Mouse (Mus musculus): ENCODE measurements at regions not wholly inside any gene's neighbourhood (a gene's known extent, or its start where the extent isn't known, plus 50 kb on each side); places are given as distances from the start of the nearest gene placed in this dataset.

DNA sequence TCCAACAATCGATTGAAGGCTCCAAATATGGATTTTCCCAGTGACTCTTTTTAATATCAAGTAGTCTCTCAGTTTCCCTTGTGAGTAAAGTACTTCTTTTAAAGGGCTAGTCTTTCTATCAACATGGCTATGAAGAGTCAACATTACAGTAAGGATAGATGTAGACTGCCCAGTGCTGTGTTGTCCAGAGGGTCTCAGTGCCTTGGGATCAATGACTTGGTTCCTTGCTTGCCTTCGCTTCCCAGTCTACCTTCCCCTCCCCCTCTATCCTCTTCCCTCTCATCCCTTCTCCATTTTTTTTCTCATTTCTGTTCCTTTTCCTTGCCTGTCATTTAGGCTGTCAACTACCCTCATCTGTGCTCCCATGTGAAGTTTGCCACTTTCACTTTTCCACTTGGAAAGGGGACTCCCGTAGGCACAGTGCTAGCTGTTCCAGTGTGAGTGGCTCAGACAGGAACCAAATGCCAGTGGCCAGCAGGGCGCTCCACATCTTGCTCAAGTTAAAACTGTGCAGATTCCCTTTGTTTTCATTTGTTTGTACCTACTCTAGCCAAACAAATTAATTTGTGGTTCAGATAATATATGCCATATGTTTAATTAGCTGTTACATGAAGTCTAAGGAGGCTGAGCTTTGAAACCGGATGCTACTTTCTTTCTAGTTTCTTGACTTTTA, 608.9 kb downstream of the Lmo4 start:
- DNase-seq (ENCODE audit: low spot score in 2 of 2), result no peak

DNA sequence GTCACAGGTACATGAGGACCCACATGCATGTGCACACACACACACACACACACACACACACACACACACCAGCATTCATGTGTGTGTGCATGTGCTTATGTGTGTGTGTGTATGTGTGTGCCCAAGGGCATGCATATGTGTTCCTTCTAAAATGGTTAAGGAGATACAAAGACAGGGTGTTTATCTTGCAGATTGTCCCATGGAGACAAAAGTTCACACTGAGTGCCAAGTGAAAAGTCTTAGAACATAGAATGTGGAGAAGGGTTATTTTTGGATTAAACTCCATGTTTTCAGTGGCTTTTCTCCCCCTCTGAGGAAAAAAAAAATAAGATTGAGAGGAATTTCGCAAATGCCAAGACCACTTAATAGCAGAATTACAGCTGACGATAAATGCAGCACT, 609.9 kb downstream of the Lmo4 start:
- DNase-seq (ENCODE audit: low spot score in 2 of 2), result no peak

DNA sequence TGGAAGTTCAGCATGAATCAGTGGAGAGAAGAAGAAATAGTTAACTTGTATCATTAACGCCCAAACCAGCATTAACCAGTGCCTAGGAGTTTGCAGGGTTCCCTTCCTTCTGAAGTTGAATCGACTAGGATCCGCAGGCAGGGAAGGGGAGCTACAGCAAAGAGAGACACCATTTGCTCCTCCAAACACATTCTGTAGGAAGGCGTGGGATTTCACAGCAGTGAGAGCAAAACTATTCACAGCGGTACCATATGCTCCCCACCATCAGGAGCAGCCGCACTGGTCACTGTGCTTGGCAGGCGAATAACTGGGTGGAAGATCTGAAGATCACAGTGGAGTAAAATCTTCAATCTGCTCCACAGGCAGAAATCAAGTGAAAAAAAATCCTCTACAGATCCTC, 610.3 kb downstream of the Lmo4 start:
- peak; percentile 77 to 85 for DNase-seq (ENCODE audit: low spot score in 2 of 2)

DNA sequence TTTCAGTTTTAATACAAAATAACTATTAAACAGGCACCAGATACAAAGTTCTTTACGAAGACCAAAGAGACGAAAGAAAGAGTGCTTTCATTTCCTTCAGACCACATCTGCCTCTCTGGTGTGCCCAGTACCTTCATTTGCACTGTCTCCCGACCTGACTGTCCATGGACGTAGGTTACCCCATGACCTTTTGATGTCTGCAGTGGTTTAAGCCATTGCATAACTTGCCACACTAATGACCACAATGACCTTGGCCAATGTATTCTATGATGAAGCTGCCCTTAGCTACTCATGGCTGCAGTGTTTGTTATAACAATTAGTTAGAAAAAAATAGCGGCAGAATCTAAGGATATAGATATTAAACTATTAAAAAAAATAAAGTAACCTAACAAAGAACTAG, 618.4 kb downstream of the Lmo4 start:
- DNase-seq (ENCODE audit: low spot score in 2 of 2), result no peak

DNA sequence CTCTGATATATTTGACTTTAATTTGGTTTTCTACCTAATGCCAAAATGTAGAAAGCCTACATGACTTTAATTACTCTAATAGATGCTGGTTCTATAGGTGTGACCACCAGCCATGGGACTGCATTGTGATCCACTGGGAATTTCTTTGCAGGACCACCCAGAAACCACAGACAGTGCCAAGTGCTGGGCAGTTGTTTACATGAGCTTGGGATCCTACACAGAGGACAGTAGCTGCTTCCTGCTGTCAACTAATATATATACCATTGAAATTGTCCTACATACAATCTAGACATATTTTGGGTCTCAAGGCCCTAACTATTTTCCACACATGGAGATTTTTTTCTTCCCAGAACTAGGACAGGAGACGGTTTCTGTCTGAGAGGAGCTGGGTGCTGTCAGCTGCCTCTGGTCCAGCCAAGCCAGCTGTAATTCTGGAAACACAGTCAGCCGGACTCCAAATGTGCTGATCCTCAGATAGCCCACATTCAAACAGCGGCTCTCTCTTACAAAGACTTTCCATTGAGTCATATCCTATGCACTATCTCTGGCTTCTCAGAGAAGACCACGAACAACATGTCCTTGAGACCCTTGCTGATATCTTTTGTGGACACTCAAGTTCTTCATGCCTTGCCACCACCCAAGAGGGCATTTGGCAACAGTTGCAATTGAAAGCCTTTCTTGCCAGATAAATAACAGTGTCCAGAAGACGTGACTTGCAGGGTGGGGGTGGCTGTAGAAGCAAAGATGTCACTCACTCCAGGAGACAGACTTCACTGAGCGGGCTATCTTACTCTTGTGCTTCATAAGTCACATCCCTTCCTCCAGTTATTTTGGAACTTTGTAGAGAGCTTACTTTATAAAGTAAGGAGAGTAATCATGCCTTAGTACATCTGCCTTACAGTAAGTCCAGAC, 620.1 kb downstream of the Lmo4 start:
- no peak for DNase-seq (ENCODE audit: low spot score in 2 of 2)

DNA sequence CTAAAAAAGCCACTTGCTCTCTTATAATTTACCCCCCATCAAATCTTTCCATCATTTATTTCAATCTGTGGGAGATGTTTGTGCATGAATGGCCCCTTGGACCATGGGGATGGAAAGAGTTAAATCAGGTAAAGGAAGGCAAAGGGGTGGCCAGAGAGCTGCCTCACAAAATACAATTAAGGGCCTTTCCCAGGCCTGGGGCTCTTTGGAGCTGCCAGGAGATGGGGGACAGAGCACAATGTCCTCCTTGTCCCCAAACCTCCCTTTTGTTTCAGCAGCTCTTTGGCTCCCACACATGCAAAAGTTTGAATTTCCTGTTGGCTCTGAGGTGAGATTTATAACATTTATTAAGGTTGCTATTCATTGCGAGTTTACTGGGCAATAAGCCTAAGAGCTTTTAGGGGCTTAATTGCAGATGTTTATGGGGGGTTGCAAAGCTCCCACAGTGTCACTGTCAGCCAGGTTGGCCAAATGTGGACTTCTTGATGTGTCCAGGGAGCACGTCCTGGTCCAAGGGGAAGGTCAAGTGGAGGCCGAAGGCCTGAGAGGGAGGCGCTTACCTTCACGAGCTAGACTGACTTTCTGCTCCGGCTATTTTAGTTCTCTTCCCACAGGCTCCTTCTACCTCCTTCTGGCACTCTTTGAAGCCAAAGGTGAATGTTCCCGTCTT, 628.5 kb downstream of the Lmo4 start:
- DNase-seq (ENCODE audit: low spot score in 2 of 2), result no peak

DNA sequence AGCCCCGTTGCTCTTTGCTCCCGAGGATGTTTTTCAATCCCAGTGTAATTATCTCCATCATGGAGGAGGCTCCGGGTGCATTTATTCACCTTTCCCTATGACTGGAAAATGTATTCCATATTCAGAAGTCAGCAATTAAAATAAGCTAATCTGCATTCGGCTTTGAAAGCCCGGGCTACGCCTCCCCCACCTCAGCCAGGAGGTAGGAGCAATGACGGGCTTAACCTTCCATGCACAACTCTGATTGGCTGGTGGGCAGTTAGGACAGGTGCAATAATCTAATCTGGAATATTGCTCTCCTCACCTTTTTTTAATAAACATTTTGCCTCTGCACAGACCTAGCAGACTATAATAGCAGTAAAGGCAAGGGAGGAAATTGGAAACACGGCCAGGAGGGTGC, 629.3 kb downstream of the Lmo4 start:
- no peak for DNase-seq (ENCODE audit: low spot score in 2 of 2)

DNA sequence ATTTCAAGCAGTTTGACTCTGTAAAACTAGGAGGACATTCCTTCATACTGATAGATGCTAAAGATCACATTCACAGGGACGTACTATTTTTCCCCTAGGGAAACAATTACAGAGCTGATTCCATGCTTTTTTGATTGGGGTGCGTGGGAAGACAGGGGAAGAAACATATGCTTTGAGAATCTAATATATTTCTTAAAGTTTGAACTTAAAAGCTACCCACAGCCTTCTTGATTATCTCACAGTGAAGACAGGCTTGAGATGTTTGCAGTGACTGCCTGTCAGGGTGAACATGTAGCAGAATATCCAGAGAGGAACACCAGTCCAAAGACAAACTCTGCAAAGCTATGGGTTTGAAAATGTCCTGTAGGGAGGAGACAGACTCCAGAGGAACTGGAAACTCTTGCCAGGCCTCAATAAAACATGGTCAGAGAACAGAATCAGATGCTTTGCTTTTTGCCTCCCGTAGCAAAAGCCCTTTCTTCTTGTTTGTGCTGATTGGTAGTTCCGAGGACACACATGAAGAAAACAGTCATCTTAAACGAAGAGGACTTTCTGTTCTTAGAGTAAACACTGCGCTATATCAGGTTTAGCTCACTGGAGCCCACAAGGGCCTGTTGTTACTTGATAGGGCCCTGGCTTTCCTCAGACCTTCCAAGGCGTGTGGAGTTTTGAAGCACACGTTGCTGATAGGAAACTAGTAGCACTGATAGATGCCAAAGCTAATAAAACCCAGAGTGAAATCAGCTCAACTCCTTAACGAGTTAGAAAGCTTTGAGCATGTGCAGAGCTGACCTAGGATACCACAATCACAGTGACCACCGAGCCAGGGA, 630.8 kb downstream of the Lmo4 start:
- DNase-seq (ENCODE audit: low spot score in 2 of 2), result no peak

DNA sequence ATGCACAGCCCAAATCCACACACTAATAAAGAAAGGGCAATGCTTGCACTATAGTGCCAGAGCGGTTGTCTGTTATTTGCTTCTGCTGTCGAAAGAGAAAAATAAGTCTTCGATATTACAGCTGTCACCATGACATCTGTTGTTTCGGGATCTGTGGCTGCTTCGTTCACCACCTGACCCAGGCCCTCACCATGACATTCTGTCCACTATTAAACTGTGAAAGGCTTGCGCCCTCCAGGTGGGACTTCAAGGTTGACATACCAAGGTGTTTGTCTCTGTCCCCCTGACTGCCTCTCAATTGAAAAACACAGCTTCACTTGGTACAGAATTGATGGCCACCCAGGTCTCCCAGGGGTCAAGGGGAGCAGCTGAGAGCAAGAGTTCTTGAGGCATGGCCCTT, 635.1 kb downstream of the Lmo4 start:
- DNase-seq (ENCODE audit: low spot score in 2 of 2), result no peak

DNA sequence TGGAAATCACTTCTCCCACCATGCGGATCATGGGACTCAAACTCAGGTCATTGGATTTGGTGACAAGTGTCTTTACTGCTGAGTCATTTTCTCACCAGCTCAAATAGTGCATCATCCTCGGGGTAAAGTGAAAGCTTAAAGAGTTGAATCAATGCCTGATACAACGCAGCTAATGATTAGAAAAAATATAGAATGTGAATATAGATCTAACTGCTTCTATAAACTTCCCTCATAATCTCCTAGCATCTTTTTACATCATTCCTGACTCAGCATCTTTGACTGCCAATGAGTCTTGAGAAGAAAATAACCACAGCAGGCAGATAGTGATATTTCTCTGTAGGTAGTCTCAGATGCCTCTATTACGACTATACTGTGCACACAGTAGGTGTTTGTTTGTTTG, 640.0 kb downstream of the Lmo4 start:
- DNase-seq (ENCODE audit: low spot score in 2 of 2), result no peak

DNA sequence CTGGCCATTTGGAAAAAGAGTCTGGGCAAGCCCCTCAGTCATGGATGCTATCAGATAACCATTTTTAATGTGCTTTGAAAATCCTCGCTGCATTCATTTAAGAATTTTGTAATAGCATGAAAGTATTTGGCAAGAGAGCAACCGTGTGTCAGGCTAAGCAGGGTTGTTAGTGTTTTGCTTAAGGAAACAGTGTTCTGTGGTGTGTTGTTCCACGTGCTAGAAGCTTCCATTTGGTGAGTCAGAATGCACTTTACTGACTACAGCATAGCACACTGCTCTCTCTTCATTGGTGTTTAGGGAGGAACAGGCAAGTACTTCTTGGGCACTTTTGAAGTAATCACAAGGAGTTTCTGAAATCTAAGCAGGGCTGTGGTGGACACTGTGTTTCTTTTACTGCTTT, 661.0 kb upstream of the Pkn2 start:
- no peak for DNase-seq (ENCODE audit: low spot score in 2 of 2)

DNA sequence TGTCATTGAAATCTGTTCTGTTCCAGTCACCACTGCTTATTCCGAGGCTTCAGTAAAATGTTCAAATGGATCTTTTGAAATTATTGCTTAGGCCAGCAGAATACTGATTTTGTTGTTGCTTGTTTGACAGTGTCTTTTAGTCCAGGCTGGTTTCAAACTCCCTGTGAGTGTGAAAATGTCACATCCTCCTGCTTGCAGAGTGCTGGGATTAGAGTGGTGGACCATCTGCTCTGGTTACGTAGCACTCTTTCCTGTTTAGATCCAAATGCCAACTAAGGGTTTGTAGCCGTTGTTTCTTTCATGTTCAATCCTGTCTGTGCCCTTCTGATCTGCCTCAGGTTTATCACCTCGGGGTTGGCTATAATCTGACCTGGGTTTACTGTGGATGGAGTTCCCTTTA, 646.2 kb upstream of the Pkn2 start:
- DNase-seq (ENCODE audit: low spot score in 2 of 2), result no peak

DNA sequence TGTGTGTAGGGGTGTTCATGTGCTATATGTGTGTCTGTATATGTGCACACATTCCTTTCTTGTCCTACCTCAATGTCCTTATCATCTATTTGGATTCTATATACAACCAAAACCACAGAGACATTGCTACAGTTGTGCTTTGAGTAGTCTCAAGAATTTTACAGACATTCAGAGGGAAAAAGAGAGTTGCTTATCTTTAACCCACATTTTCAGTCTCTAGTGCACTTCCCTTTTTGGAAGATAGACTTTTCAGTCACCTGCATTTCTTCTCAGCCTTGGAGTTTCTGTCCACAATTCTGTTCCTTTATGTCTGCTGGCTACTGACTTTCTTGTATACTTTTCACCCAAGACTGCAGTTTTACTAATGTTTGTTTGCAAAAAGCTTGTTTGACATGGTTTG, 645.5 kb upstream of the Pkn2 start:
- no peak for DNase-seq (ENCODE audit: low spot score in 2 of 2)

DNA sequence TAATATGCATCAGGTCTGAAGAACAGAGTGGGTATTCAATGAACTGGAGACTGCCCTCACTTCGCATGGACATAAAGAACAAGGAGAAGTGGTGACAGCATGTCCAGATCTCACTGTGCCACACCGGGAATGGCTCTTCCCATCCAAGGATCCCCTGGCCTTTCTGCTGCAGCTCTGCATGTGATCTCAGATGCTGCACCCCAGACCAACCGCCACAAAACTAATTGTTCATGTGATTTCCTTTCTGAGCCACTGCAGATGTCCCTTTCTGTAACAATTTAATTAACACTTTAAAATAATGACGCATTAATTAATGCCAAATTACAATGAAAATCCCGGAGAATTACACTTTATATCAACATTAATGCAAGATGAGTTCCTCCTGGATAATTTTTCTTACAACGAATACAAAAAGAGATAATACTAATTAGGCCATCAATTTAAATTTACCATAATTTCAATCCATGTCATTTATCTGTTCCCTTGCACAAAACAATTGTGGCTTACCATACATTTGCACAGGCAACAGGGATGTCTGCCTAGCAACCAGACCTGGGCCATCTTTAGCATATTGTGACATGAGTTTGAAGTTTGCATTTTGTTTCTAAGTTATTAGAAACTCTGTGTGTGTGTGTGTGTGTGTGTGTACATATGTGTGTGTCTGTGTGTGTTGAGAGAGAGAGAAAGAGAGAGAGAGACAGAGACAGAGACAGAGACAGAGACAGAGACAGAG, 630.9 kb upstream of the Pkn2 start:
- no peak for DNase-seq (ENCODE audit: low spot score in 2 of 2)

DNA sequence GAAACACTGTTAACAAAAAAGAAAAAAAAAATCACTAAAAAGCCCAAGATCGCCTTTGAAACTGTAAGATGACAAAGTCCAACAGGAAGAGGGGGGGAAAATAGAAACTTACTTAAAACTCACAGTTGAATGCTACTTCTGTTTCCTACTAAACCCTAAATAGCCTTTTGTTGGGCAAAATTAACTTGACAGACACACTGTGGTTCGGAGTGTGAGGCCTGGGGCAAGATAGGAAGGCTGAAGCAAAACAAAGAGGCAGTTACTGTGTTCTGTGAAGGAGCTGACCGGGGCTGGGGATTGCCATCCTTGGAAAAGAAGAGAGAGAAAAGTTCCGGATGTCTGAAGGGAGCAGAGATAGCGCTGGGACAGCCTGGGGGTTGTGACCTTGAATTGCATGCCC, 627.7 kb upstream of the Pkn2 start:
- no peak for DNase-seq (ENCODE audit: low spot score in 2 of 2)

DNA sequence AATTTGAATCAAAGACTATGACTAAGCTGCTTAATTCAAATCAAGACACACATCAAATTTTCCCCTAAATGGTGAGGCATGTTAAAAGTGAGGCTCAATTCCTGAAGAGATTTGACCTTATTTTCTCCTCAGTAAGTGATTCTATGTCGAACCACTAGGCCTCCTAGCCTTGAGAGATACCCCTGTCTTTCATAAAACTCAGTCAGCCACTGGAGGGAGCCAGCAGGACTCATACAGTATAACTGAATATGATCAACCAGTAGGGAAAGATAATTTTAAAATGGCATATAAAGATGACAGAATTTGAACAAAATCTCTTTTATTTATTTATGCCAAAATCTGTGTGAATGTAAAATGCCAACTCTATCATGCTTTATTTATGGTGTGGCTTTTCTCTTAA, 626.5 kb upstream of the Pkn2 start:
- DNase-seq (ENCODE audit: low spot score in 2 of 2), result peak; percentile 77 to 80

DNA sequence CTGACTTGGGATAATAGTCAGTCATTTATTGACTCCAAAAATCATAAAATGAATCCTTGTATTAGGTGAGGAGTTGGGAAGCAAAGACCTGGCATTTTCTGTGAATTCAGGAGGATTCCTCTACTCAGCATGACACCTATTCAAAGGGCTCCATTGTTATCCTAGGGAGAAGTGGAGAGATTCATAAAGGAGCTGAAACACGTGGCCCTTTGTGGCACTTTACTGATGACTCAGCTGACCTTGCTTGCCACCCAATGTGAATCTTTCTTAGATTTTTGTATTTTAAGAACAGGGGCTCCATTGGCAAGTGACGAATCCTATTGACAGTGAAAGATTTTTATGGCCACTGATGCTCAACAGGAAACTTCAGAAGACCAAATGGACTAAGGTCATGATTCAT, 619.2 kb upstream of the Pkn2 start:
- DNase-seq (ENCODE audit: low spot score in 2 of 2), result no peak

DNA sequence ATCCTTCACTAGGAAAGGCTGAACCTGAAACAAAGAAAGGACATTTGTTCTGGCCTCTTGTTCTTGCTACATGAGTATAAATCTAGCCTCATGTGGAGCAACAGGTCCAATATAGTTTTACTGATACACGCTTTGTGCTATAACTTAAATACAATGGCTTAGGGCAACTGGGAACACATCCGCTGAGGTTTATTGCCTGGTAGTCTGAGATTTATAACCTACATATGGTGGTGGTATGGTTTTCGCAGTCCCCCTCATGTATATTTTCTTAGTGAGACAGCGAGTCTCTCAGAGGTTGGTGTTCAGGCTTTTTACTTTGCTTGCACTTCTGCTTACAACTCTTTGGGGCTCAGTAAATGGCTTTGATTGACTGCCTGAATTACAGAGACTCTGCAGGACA, 613.6 kb upstream of the Pkn2 start:
- DNase-seq (ENCODE audit: low spot score in 2 of 2), result no peak

DNA sequence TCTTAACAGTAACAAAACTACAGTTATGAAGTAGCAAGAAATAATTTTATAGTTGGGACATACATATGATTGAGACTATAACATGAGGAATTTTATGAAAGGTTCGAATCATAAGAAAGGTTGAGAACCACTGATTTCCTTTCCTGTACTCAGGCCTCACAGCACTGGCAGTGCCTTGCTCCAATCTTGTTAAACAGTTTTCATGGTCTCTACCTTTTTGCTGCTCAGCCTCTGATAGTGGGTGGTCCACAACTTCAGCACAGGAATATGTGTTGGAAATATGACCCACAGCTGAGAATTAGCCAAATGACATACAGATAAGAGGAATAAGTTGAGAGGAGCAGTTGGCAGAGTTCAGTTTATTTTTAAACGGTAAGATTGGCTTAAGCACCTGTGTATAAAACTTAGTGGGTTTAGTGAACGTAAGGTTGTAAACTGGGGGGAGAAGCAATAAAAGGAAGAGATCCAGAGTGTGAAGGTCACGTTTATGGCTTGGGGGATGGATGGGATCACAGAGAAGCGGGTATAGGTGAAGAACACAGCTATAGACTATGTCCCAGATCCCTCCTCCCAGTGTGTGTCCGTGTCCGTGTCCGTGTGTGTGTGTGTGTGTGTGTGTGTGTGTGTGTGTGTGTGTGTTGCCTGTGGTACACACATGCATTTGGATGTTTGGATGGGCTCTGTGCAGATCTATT, 596.3 kb upstream of the Pkn2 start:
- DNase-seq (ENCODE audit: low spot score in 2 of 2), result no peak

DNA sequence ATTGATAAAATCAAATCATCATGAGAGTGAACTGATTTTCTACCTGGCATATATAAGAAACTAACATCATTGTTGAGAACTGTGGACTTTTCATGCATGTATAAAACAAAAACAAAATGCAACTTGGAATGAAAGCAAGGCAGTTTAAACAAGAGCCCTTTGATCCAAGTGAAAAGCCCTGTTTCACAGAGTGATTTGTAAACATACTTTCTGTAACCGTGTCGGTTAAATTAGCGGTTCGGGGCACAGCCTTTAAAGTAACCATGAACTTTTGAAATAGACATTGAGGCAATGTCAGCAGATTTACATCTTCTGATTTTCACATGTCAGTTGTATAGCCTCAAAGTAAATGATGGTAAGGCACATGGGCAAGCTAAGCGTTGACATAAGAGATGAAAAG, 593.7 kb upstream of the Pkn2 start:
- no peak for DNase-seq (ENCODE audit: low spot score in 2 of 2)

Data from right cerebral cortex, adult 2 months (tissue).